8 mouse cellular contexts compared by ENCODE assay signal in the genomic region with DNA sequence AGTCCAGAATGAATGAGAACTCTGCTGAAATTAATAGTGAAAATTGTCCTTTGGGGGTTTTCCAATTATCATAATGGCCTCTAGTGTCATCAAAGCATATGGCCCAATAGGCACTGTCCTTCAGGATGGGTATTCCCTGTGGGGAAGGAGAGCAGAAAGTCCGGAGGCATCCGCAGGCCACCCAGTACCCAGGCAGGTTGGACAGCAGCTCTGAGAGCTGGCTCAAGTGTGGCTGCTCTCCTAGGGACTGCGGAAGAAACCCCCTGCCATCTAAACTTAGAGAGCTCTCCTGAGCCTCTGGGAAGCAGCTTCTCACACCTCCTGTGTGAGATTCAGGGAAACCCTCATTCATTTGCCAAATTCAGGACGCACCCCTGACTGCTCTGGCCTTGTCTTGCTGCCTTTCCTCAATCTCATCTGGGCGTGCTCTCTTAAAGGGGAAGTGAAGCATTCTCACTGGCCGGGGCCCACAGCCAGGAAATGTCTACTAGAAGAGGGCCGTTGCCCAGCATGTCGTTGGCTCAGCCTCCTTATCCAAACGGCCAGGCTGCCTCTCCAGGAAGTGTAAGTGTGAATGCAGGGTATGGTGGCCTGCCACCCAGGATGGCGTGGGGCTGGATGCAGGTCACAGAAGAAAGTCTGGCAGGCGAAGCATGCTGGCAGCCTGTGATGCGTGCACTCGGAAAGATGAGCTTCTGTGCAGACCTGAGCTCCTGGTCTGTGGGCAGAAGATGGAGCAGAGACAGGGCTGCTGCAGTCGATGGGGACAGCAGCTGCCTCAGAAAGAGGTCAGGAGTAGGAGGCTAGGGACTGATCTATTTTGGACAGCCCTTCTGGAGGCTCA.
DNase-seq lines count a peak whose midpoint lies in the region; ATAC-seq lines count a peak whose summit lies in the region.

No protein-coding gene starts in this region.

- no peaks in the 10 kb centered on the region for H3K36me3 ChIP-seq in forebrain, embryonic 16.5 days (ENCODE audit: control insufficient read depth, insufficient read depth)
- peaks cover 8% of the 10 kb centered on the region; the same call in 1 of the 2 replicates for H3K36me3 ChIP-seq in liver, embryonic 15.5 days (replicated peaks)
- no peaks in the 10 kb centered on the region for H3K36me3 ChIP-seq in neural tube, embryonic 11.5 days (ENCODE audit: control insufficient read depth, insufficient read depth, low read length)
- H3K36me3 ChIP-seq in stomach, embryonic 15.5 days, result no peaks in the 10 kb centered on the region

- peak overlapping the region; percentile 49; the same call in 1 of the 2 replicates for H3K27ac ChIP-seq in forebrain, embryonic 16.5 days (ENCODE audit: low read length)
- peak overlapping the region; percentile 90 for H3K27ac ChIP-seq in liver, embryonic 15.5 days (replicated peaks)
- no peak overlapping the region for H3K27ac ChIP-seq in neural tube, embryonic 11.5 days (ENCODE audit: low read depth, low read length)
- no peak overlapping the region; the same call in 1 of the 2 replicates for H3K27ac ChIP-seq in stomach, embryonic 15.5 days

- WGBS in forebrain, embryonic 16.5 days, result 20% methylated on average over 14 of the region's 14 CpGs
- WGBS in liver, embryonic 15.5 days (ENCODE audit: insufficient replicate concordance), result 11% methylated on average over 14 of the region's 14 CpGs
- WGBS in neural tube, embryonic 11.5 days, result 27% methylated on average over 14 of the region's 14 CpGs
- WGBS in stomach, embryonic 15.5 days, result 22% methylated on average over 14 of the region's 14 CpGs

- intact Hi-C loops in heart, postnatal 25 days (cut with DNase I), result no loop called here

- no peaks in the 10 kb centered on the region for H3K9me3 ChIP-seq in forebrain, embryonic 16.5 days (ENCODE audit: control insufficient read depth, low read length)
- H3K9me3 ChIP-seq in liver, embryonic 15.5 days (replicated peaks), result no peaks in the 10 kb centered on the region
- no peaks in the 10 kb centered on the region for H3K9me3 ChIP-seq in neural tube, embryonic 11.5 days (ENCODE audit: control insufficient read depth, low read length)
- no peaks in the 10 kb centered on the region for H3K9me3 ChIP-seq in stomach, embryonic 15.5 days

- peak overlapping the region; percentile 37 for H3K4me2 ChIP-seq in forebrain, embryonic 16.5 days (ENCODE audit: low read length)
- H3K4me2 ChIP-seq in liver, embryonic 15.5 days, result peak overlapping the region; percentile 77
- no peak overlapping the region for H3K4me2 ChIP-seq in neural tube, embryonic 11.5 days (ENCODE audit: low read depth)
- H3K4me2 ChIP-seq in stomach, embryonic 15.5 days, result peak overlapping the region; percentile 37

- peaks cover 16% of the 10 kb centered on the region for H3K4me1 ChIP-seq in forebrain, embryonic 16.5 days (replicated peaks; ENCODE audit: control insufficient read depth, insufficient read depth, low read length)
- peaks cover 77% of the 10 kb centered on the region for H3K4me1 ChIP-seq in liver, embryonic 15.5 days (replicated peaks)
- no peaks in the 10 kb centered on the region; the same call in 1 of the 2 replicates for H3K4me1 ChIP-seq in neural tube, embryonic 11.5 days (ENCODE audit: control insufficient read depth, insufficient read depth, low read length)
- peaks cover 5% of the 10 kb centered on the region; the same call in 1 of the 2 replicates for H3K4me1 ChIP-seq in stomach, embryonic 15.5 days

- H3K27me3 ChIP-seq in forebrain, embryonic 16.5 days (replicated peaks; ENCODE audit: control insufficient read depth, insufficient read depth, low read length), result no peaks in the 10 kb centered on the region
- H3K27me3 ChIP-seq in liver, embryonic 15.5 days, result no peaks in the 10 kb centered on the region
- no peaks in the 10 kb centered on the region for H3K27me3 ChIP-seq in neural tube, embryonic 11.5 days (ENCODE audit: control insufficient read depth, insufficient read depth, low read length)
- H3K27me3 ChIP-seq in stomach, embryonic 15.5 days (replicated peaks), result no peaks in the 10 kb centered on the region

- 0 out of 2 replicates have a peak overlapping the region, but pooled peaks have one; percentile 3 for H3K4me3 ChIP-seq in forebrain, embryonic 16.5 days (replicated peaks; ENCODE audit: low read length)
- H3K4me3 ChIP-seq in liver, embryonic 15.5 days (replicated peaks), result peak overlapping the region; percentile 61
- H3K4me3 ChIP-seq in neural tube, embryonic 11.5 days (ENCODE audit: low read depth, low read length), result no peak overlapping the region
- H3K4me3 ChIP-seq in stomach, embryonic 15.5 days (replicated peaks), result peak overlapping the region; percentile 15; the same call in 1 of the 2 replicates

- DNase-seq in ES-CJ7 (ENCODE audit: low read depth, low spot score), result peak; percentile 47
- peak; percentile 92 for DNase-seq in cerebellum, adult 11-12 months
- peak; percentile 66 for DNase-seq in heart, postnatal 25 days (ENCODE audit: low spot score)
- DNase-seq in kidney, postnatal 4 days, result peak; percentile 62 to 73
- DNase-seq in neural tube, embryonic 11.5 days (ENCODE audit: low spot score), result peak; percentile 40

- peak; percentile 81 for ATAC-seq in forebrain, embryonic 16.5 days
- peak; percentile 45 for ATAC-seq in liver, embryonic 15.5 days (ENCODE audit: insufficient read depth)
- no peak for ATAC-seq in neural tube, embryonic 11.5 days (ENCODE audit: insufficient read depth, low FRiP score, low TSS enrichment)
- peak; percentile 24; the same call in 1 of the 2 replicates for ATAC-seq in stomach, embryonic 15.5 days (ENCODE audit: insufficient read depth, low FRiP score, low read depth)

- peak overlapping the region; percentile 33 for H3K9ac ChIP-seq in forebrain, embryonic 16.5 days (replicated peaks; ENCODE audit: low read depth, low read length)
- peak overlapping the region; percentile 66 for H3K9ac ChIP-seq in liver, embryonic 15.5 days
- H3K9ac ChIP-seq in neural tube, embryonic 11.5 days (ENCODE audit: low read length), result no peak overlapping the region
- no peak overlapping the region for H3K9ac ChIP-seq in stomach, embryonic 15.5 days

Comparison
In these comparisons a context has a peak if more than half of its experiments do, and no peak if none do; other contexts are left out.
1. DNase-seq: peak in every context shown above with its lines; median percentile 92 in cerebellum, adult 11-12 months; 68 in kidney, postnatal 4 days; 66 in heart, postnatal 25 days; 47 in ES-CJ7; 40 in neural tube, embryonic 11.5 days.
2. H3K27ac ChIP-seq: peak in forebrain, embryonic 16.5 days (single experiment) and liver, embryonic 15.5 days (single experiment); none in neural tube, embryonic 11.5 days (single experiment) and stomach, embryonic 15.5 days (single experiment).
3. H3K9ac ChIP-seq: peak in forebrain, embryonic 16.5 days (single experiment) and liver, embryonic 15.5 days (single experiment); none in neural tube, embryonic 11.5 days (single experiment) and stomach, embryonic 15.5 days (single experiment).